Mouse (Mus musculus): ENCODE data around the gene Hhat.

GRCm38 (mm10) chr1:192786194-192786593 is 15.2 kb upstream of the Hhat start:
- TF ChIP-seq CTCF (IDR thresholded peaks at IDR 0.05; ENCODE audit: control insufficient read depth, insufficient read depth, insufficient read length) (no peak), USF1 (IDR thresholded peaks at IDR 0.05; ENCODE audit: low read depth) (no peak), MYOD1 (IDR thresholded peaks at IDR 0.05; ENCODE audit: control insufficient read depth, insufficient read length, low read depth) (no peak), MYOG (IDR thresholded peaks at IDR 0.05; ENCODE audit: control insufficient read depth, extremely low read depth, insufficient read length) (no peak), CEBPB (IDR thresholded peaks at IDR 0.05; ENCODE audit: low read depth) (no peak)
